Mouse (Mus musculus): Measurements from ENCODE around the gene Spata2l. TPM values are rescaled to one million over a fixed set of nuclear protein-coding genes. Genes with fewer than 3 reads are reported as not detected.

The Spata2l gene
- total and polyA plus RNA-seq, 2 experiments from 2014 or later: 14.3 to 19.6 TPM

GRCm38 (mm10) chr8:123279828-123280227 is 43.8 kb upstream of the Spata2l start:
- TF ChIP-seq CTCF (IDR thresholded peaks at IDR 0.05): no peak
- Histone ChIP-seq H3K27me3 (ENCODE audit: insufficient read depth, low read length) (no peaks in the 10 kb centered on the region), H3K9me3 (ENCODE audit: low read length) (no peaks in the 10 kb centered on the region), H3K4me3 (ENCODE audit: low read depth, low read length) (no peak overlapping the region), H3K27ac (ENCODE audit: low read depth, low read length) (no peak overlapping the region), H3K4me1 (ENCODE audit: insufficient read depth, low read length) (no peaks in the 10 kb centered on the region), H3K36me3 (ENCODE audit: insufficient read depth, low read length) (no peaks in the 10 kb centered on the region), H3K4me2 (ENCODE audit: low read depth, low read length, poor library complexity, severe bottlenecking) (no peak overlapping the region), H3K9ac (replicated peaks; ENCODE audit: low read length, poor library complexity, severe bottlenecking) (no peak overlapping the region)
- DNase-seq (ENCODE audit: low spot score) (no peak), ATAC-seq (ENCODE audit: low FRiP score) (no peak)
- 94% methylated on average over 4 of the region's 4 CpGs for WGBS

GRCm38 (mm10) chr8:123278445-123278844 is 42.4 kb upstream of the Spata2l start:
- WGBS: 81% methylated on average over 7 of the region's 7 CpGs

GRCm38 (mm10) chr8:123275096-123275495 is 39.1 kb upstream of the Spata2l start:
- Histone ChIP-seq H3K27me3 (ENCODE audit: insufficient read depth, low read length) (no peaks in the 10 kb centered on the region), H3K9ac (replicated peaks; ENCODE audit: low read length, poor library complexity, severe bottlenecking) (no peak overlapping the region), H3K4me1 (ENCODE audit: insufficient read depth, low read length) (no peaks in the 10 kb centered on the region), H3K4me2 (ENCODE audit: low read depth, low read length, poor library complexity, severe bottlenecking) (no peak overlapping the region), H3K27ac (ENCODE audit: low read depth, low read length) (no peak overlapping the region), H3K36me3 (ENCODE audit: insufficient read depth, low read length) (peaks cover 7% of the 10 kb centered on the region; the same call in 1 of the 2 replicates), H3K9me3 (ENCODE audit: low read length) (no peaks in the 10 kb centered on the region), H3K4me3 (ENCODE audit: low read depth, low read length) (no peak overlapping the region)
- ATAC-seq (ENCODE audit: low FRiP score): no peak
- 94% methylated on average over 12 of the region's 12 CpGs for WGBS
- no peak for DNase-seq (ENCODE audit: low spot score)
- TF ChIP-seq CTCF (IDR thresholded peaks at IDR 0.05): no peak

More at GRCm38 (mm10) chr8:123278445-123278844, 42.4 kb upstream of the Spata2l start:
- H3K4me1 ChIP-seq (ENCODE audit: insufficient read depth, low read length): no peaks in the 10 kb centered on the region
- H3K4me2 ChIP-seq (ENCODE audit: low read depth, low read length, poor library complexity, severe bottlenecking): no peak overlapping the region
- DNase-seq (ENCODE audit: low spot score) (no peak), ATAC-seq (ENCODE audit: low FRiP score) (no peak)
- H3K27me3 ChIP-seq (ENCODE audit: insufficient read depth, low read length): no peaks in the 10 kb centered on the region
- no peaks in the 10 kb centered on the region for H3K36me3 ChIP-seq (ENCODE audit: insufficient read depth, low read length)
- H3K4me3 ChIP-seq (ENCODE audit: low read depth, low read length): no peak overlapping the region
- no peaks in the 10 kb centered on the region for H3K9me3 ChIP-seq (ENCODE audit: low read length)
- H3K27ac ChIP-seq (ENCODE audit: low read depth, low read length): no peak overlapping the region
- no peak for TF ChIP-seq CTCF (IDR thresholded peaks at IDR 0.05)
- no peak overlapping the region for H3K9ac ChIP-seq (replicated peaks; ENCODE audit: low read length, poor library complexity, severe bottlenecking)

- no peak overlapping the region for H3K4me3 ChIP-seq (ENCODE audit: low read depth, low read length)
- H3K27ac ChIP-seq (ENCODE audit: low read depth, low read length): no peak overlapping the region
- H3K9ac ChIP-seq (replicated peaks; ENCODE audit: low read length, poor library complexity, severe bottlenecking): no peak overlapping the region
- peaks cover 12% of the 10 kb centered on the region for H3K36me3 ChIP-seq (ENCODE audit: insufficient read depth, low read length)
- H3K4me1 ChIP-seq (ENCODE audit: insufficient read depth, low read length): no peaks in the 10 kb centered on the region
- H3K9me3 ChIP-seq (ENCODE audit: low read length): no peaks in the 10 kb centered on the region
- DNase-seq (ENCODE audit: low spot score) (no peak), ATAC-seq (ENCODE audit: low FRiP score) (no peak)
- TF ChIP-seq CTCF (IDR thresholded peaks at IDR 0.05): no peak
- no peaks in the 10 kb centered on the region for H3K27me3 ChIP-seq (ENCODE audit: insufficient read depth, low read length)
- 85% methylated on average over 5 of the region's 5 CpGs for WGBS
- H3K4me2 ChIP-seq (ENCODE audit: low read depth, low read length, poor library complexity, severe bottlenecking): no peak overlapping the region
Observed at GRCm38 (mm10) chr8:123274447-123274846, 38.4 kb upstream of the Spata2l start.

GRCm38 (mm10) chr8:123271901-123272300 is 35.9 kb upstream of the Spata2l start:
- Histone ChIP-seq H3K9ac (replicated peaks; ENCODE audit: low read length, poor library complexity, severe bottlenecking) (no peak overlapping the region), H3K4me1 (ENCODE audit: insufficient read depth, low read length) (no peaks in the 10 kb centered on the region), H3K27me3 (ENCODE audit: insufficient read depth, low read length) (no peaks in the 10 kb centered on the region), H3K4me3 (ENCODE audit: low read depth, low read length) (no peak overlapping the region), H3K4me2 (ENCODE audit: low read depth, low read length, poor library complexity, severe bottlenecking) (no peak overlapping the region), H3K9me3 (ENCODE audit: low read length) (no peaks in the 10 kb centered on the region), H3K36me3 (ENCODE audit: insufficient read depth, low read length) (peaks cover 37% of the 10 kb centered on the region), H3K27ac (ENCODE audit: low read depth, low read length) (no peak overlapping the region)
- ATAC-seq (ENCODE audit: low FRiP score) (no peak), DNase-seq (ENCODE audit: low spot score) (no peak)
- TF ChIP-seq CTCF (IDR thresholded peaks at IDR 0.05): no peak
- 64% methylated on average over 4 of the region's 4 CpGs for WGBS

- whole genome bisulfite sequencing: 91% methylated on average over 10 of the region's 10 CpGs
- DNase-seq (ENCODE audit: low spot score) (no peak), ATAC-seq (ENCODE audit: low FRiP score) (no peak)
- Histone ChIP-seq H3K9me3 (ENCODE audit: low read length) (no peaks in the 10 kb centered on the region), H3K9ac (replicated peaks; ENCODE audit: low read length, poor library complexity, severe bottlenecking) (no peak overlapping the region), H3K36me3 (ENCODE audit: insufficient read depth, low read length) (peaks cover 44% of the 10 kb centered on the region), H3K4me1 (ENCODE audit: insufficient read depth, low read length) (no peaks in the 10 kb centered on the region), H3K4me2 (ENCODE audit: low read depth, low read length, poor library complexity, severe bottlenecking) (no peak overlapping the region), H3K27ac (ENCODE audit: low read depth, low read length) (no peak overlapping the region), H3K27me3 (ENCODE audit: insufficient read depth, low read length) (no peaks in the 10 kb centered on the region), H3K4me3 (ENCODE audit: low read depth, low read length) (no peak overlapping the region)
- TF ChIP-seq CTCF (IDR thresholded peaks at IDR 0.05): no peak
Observed at GRCm38 (mm10) chr8:123271147-123271546, 35.1 kb upstream of the Spata2l start.

Data from midbrain, postnatal 0 days (tissue).